Mouse (Mus musculus) liver, embryonic 11.5 days (tissue): ENCODE measurements around the gene Hist2h2ab. TPM values are rescaled to one million over a fixed set of nuclear protein-coding genes. Genes with fewer than 3 reads are reported as not detected.

Source experiments
- ATAC-seq: fragments of 200-750 bp; cut with Nextera tagmentation; replicated peaks from 2 replicates; pipeline ENCODE4 v1.8.0; 2017; ENCODE audit warnings: moderate number of reproducible peaks, mild to moderate bottlenecking, moderate TSS enrichment, moderate library complexity; ENCODE audit not compliant: low FRiP score
- DNase-seq: peaks from one replicate; pipeline ENCODE4 v3.0.0-alpha.2; 2017; ENCODE audit warnings: low spot score
- H3K27ac ChIP-seq: fragments of 300-500 bp; sonication (generic); 2 replicates; pipeline ENCODE4 v1.5.1; 2014; ENCODE audit warnings: mild to moderate bottlenecking, low read depth, low read length, control low read depth
- H3K27me3 ChIP-seq: fragments of 300-500 bp; sonication (generic); replicated peaks from 2 replicates; pipeline ENCODE4 v1.6.1; 2014; ENCODE audit warnings: low read length, mixed read lengths; ENCODE audit not compliant: control insufficient read depth, insufficient read depth
- H3K36me3 ChIP-seq: fragments of 300-500 bp; sonication (generic); 2 replicates; pipeline ENCODE4 v1.6.1; 2014; ENCODE audit warnings: mild to moderate bottlenecking, low read length, moderate library complexity, mixed read lengths; ENCODE audit not compliant: control insufficient read depth, insufficient read depth
- H3K4me1 ChIP-seq: fragments of 300-500 bp; sonication (generic); replicated peaks from 2 replicates; pipeline ENCODE4 v1.6.1; 2014; ENCODE audit warnings: low read length, mixed read lengths; ENCODE audit not compliant: control insufficient read depth, insufficient read depth
- H3K4me2 ChIP-seq: fragments of 300-500 bp; sonication (generic); 2 replicates; pipeline ENCODE4 v1.6.1; 2014; ENCODE audit warnings: mild to moderate bottlenecking, control low read depth, moderate library complexity
- H3K4me3 ChIP-seq: fragments of 300-500 bp; sonication (generic); 2 replicates; pipeline ENCODE4 v1.5.1; 2014; ENCODE audit warnings: low read depth, low read length, control low read depth
- H3K9ac ChIP-seq: fragments of 300-500 bp; sonication (generic); 2 replicates; pipeline ENCODE4 v1.6.1; 2014; ENCODE audit warnings: low read depth, low read length, control low read depth
- H3K9me3 ChIP-seq: fragments of 300-500 bp; sonication (generic); 2 replicates; pipeline ENCODE4 v1.6.1; 2016; ENCODE audit warnings: low read length, inconsistent platforms, mixed read lengths; ENCODE audit not compliant: control insufficient read depth
- WGBS: fragments of 180-500 bp; shearing (Covaris S2); extraction: QIAGEN DNeasy Blood & Tissue Kit; methylation state at CpG from one replicate; pipeline ENCODE4 v1.1.7; 2014; 5-methylcytosine and 5-hydroxymethylcytosine counted together
- polyA plus RNA-seq: library from polyadenylated mRNA; unstranded; fragments of >200 nt; fragmentation: Nextera tagmentation; extraction: Ambion mirVana; gene quantifications from 2 replicates; pipeline ENCODE4 v1.2.1, GENCODE M21; 2014

Hist2h2ab gene
- polyA plus RNA-seq, 1 experiment from 2014 or later: 0.92 TPM

DNA sequence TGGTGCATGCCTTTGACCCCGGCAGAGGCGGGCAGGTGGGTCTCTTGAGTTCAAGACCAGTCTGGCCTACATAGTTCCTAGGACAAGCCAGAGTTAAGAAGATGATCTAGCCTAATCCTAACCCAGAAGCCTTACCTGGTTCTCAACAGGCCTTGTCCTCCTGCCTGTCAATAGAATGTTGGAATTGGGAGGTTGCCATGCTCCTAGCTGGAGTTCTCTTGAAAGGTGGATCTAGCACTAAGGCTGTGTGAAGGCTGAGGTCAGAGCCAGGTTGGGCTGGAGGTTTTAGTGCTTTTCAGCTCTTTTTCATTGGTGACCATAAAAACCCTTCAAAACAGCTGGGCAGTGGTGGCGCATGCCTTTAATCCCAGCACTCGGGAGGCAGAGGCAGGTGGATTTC, 41.2 kb upstream of the Hist2h2ab start:
- peaks cover 31% of the 10 kb centered on the region for H3K4me1 ChIP-seq
- H3K4me2 ChIP-seq: no peak overlapping the region
- H3K4me3 ChIP-seq: no peak overlapping the region
- H3K9me3 ChIP-seq: no peaks in the 10 kb centered on the region
- no peak overlapping the region for H3K27ac ChIP-seq
- no peak overlapping the region for H3K9ac ChIP-seq
- no peak for ATAC-seq
- peaks cover 29% of the 10 kb centered on the region for H3K36me3 ChIP-seq
- DNase-seq: no peak
- 90% methylated on average over 4 of the region's 4 CpGs for WGBS
- no peaks in the 10 kb centered on the region for H3K27me3 ChIP-seq

DNA sequence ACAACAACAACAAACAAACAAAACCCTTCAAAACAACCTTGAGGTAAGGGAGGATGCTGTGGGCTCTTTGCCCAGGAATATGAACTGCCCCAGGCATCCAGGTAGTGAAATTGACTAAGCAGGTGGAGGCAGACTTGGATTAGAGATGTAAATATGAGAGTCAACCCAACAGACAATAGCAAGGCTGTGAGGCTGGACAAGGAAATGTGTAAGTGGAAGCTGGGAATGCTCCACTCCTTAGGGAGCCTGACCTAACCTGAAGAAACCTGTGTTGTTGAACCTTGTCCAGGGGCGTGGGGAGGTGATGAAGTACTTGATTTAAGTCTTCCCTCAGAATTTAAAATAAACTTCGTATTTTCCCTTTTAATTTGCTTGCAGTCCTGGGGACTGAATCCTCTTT, 40.8 kb upstream of the Hist2h2ab start:
- Histone ChIP-seq H3K36me3 (peaks cover 28% of the 10 kb centered on the region), H3K4me3 (no peak overlapping the region), H3K4me1 (peaks cover 28% of the 10 kb centered on the region), H3K27me3 (no peaks in the 10 kb centered on the region), H3K9ac (no peak overlapping the region), H3K27ac (no peak overlapping the region), H3K4me2 (no peak overlapping the region), H3K9me3 (no peaks in the 10 kb centered on the region)
- WGBS: 77% methylated on average over 2 of the region's 2 CpGs
- DNase-seq (no peak), ATAC-seq (no peak)

DNA sequence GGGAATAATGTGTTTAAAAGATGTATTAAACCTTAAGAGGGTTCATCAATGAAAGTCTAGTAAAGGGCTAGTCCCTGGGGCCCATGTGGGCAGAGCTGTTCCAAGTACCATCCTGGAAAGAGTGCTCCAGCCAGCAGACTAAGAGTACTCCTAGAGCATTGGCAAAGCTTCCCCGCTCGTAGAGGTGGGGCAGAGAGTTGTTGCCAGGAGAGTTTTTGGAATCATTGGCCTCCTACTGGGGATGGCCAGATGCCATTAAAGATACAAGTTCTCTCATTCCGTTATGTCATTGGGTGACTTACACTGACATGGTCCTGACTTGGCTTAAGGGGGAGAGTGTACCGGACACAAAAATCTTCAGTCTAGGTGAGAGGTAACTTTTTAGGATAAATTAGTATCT, 40.1 kb upstream of the Hist2h2ab start:
- H3K9ac ChIP-seq: no peak overlapping the region
- H3K4me1 ChIP-seq: peaks cover 22% of the 10 kb centered on the region
- H3K27me3 ChIP-seq: no peaks in the 10 kb centered on the region
- peaks cover 21% of the 10 kb centered on the region for H3K36me3 ChIP-seq
- whole genome bisulfite sequencing: 70% methylated on average over 4 of the region's 4 CpGs
- ATAC-seq (no peak), DNase-seq (no peak)
- H3K4me2 ChIP-seq: no peak overlapping the region
- H3K27ac ChIP-seq: no peak overlapping the region
- no peak overlapping the region for H3K4me3 ChIP-seq
- H3K9me3 ChIP-seq: no peaks in the 10 kb centered on the region

- peaks cover 19% of the 10 kb centered on the region for H3K4me1 ChIP-seq
- ATAC-seq: 0 out of 2 replicates have a peak, but pooled peaks have one; percentile 46
- H3K4me3 ChIP-seq: peak within 1 kb of the TSS; percentile 56
- H3K4me2 ChIP-seq: peak within 1 kb of the TSS; percentile 86
- no peaks in the 10 kb centered on the region; the same call in 1 of the 2 replicates for H3K27me3 ChIP-seq
- WGBS: under 1% methylated on average over 19 of the region's 23 CpGs
- H3K9me3 ChIP-seq: no peaks in the 10 kb centered on the region
- peak; percentile 61 for DNase-seq
- peaks cover 13% of the 10 kb centered on the region for H3K36me3 ChIP-seq
- H3K9ac ChIP-seq: peak within 1 kb of the TSS; percentile 54
- H3K27ac ChIP-seq: no peak within 1 kb of the TSS
Measured at GRCm38 (mm10) chr3:96180727-96181477, 38.8 kb upstream of the Hist2h2ab start, which contains the start of gene Sv2a. Gene Sv2a (plus strand): TSS chr3:96181151.

DNA sequence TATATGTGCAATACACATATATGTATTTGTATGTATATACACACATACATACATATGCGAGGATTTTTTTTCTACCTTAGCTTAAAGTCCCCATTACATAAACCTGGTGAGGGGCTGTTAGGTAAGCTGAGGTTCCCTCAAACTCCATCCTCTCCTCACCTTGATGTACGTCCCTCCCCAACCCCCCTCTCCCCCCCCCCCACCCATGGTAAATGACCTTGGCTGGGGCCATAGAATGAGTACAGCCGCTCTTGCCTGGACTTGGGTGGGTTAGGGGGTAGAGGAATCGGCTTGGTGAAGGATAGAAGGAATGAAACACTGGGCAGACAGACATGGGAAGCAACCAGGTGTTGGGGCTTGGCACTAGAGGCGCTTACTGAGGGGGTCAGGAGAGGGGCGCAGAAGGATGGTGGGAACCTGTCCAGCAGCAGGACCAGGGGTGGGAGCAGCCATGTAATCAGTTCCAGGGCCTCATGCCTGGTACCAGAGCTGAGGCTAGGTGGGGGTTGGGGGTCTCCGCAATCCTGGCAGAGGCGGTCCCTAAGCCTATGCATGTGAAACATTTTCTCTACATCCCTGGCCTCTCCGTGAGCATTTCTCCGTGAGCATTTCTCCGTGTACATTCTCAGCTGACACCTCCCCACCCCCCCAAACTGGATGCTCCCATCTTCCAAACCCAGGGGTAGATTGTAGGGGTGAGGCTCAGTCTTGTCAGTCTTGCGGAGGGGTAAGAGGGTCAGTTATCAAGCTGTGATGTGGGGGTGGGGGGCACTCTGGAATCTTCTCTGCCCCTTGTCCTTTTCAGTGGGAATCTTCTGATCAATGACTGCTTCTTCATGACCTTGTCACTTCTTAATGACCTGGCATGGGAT, 37.9 kb upstream of the Hist2h2ab start:
- no peak overlapping the region for H3K9ac ChIP-seq
- H3K4me3 ChIP-seq: peak overlapping the region; percentile 56
- no peak overlapping the region for H3K27ac ChIP-seq
- H3K36me3 ChIP-seq: peaks cover 5% of the 10 kb centered on the region
- H3K9me3 ChIP-seq: no peaks in the 10 kb centered on the region
- 0 out of 2 replicates have a peak, but pooled peaks have one; percentile 10 for ATAC-seq
- H3K4me1 ChIP-seq: peaks cover 19% of the 10 kb centered on the region
- H3K4me2 ChIP-seq: peak overlapping the region; percentile 86
- no peak for DNase-seq
- no peaks in the 10 kb centered on the region; the same call in 1 of the 2 replicates for H3K27me3 ChIP-seq
- 33% methylated on average over 12 of the region's 12 CpGs for WGBS

GRCm38 (mm10) chr3:96182382-96182776, 37.3 kb upstream of the Hist2h2ab start:
- no peak for ATAC-seq
- no peak overlapping the region for H3K9ac ChIP-seq
- H3K4me1 ChIP-seq: peaks cover 19% of the 10 kb centered on the region
- DNase-seq: no peak
- no peaks in the 10 kb centered on the region; the same call in 1 of the 2 replicates for H3K27me3 ChIP-seq
- 22% methylated on average over 4 of the region's 4 CpGs for WGBS
- H3K4me3 ChIP-seq: no peak overlapping the region
- no peak overlapping the region for H3K27ac ChIP-seq
- H3K4me2 ChIP-seq: peak overlapping the region; percentile 86
- peaks cover 4% of the 10 kb centered on the region for H3K36me3 ChIP-seq
- H3K9me3 ChIP-seq: no peaks in the 10 kb centered on the region

- 67% methylated on average over 12 of the region's 12 CpGs for WGBS
- 0 out of 2 replicates have a peak, but pooled peaks cover 2% of the 10 kb centered on the region for H3K36me3 ChIP-seq
- ATAC-seq (no peak), DNase-seq (no peak)
- H3K4me3 ChIP-seq: no peak overlapping the region
- H3K9ac ChIP-seq: no peak overlapping the region
- H3K27ac ChIP-seq: no peak overlapping the region
- H3K4me2 ChIP-seq: no peak overlapping the region
- H3K4me1 ChIP-seq: peaks cover 7% of the 10 kb centered on the region
- H3K9me3 ChIP-seq: peaks cover 2% of the 10 kb centered on the region; the same call in 1 of the 2 replicates
- no peaks in the 10 kb centered on the region for H3K27me3 ChIP-seq
Measured at GRCm38 (mm10) chr3:96192977-96193376, 26.7 kb upstream of the Hist2h2ab start.

- Histone ChIP-seq H3K9ac (no peak overlapping the region), H3K27ac (no peak overlapping the region), H3K4me3 (no peak overlapping the region), H3K4me2 (no peak overlapping the region), H3K9me3 (peaks cover 2% of the 10 kb centered on the region; the same call in 1 of the 2 replicates), H3K36me3 (0 out of 2 replicates have a peak, but pooled peaks cover 2% of the 10 kb centered on the region), H3K27me3 (no peaks in the 10 kb centered on the region), H3K4me1 (peaks cover 13% of the 10 kb centered on the region)
- 81% methylated on average over 10 of the region's 10 CpGs for WGBS
- ATAC-seq: no peak
- DNase-seq: no peak
Measured at GRCm38 (mm10) chr3:96194966-96195365, 24.7 kb upstream of the Hist2h2ab start.
